Mouse (Mus musculus) hindbrain, postnatal 0 days (tissue): ENCODE results near the gene Spata31d1a. TPM values are rescaled to one million over a fixed set of nuclear protein-coding genes. Genes with fewer than 3 reads are reported as not detected.
"Not testable (repeated sequence)": the region's sequence is repeated elsewhere in the genome, so short reads cannot be mapped to it uniquely, and the experiment has no call there.

ENCODE experiments used
- ATAC-seq: fragments of 200-750 bp; cut with Nextera tagmentation; 2 replicates; pipeline ENCODE4 v1.8.0; 2017; ENCODE audit warnings: mild to moderate bottlenecking, moderate TSS enrichment, moderate library complexity
- DNase-seq: peaks from one replicate; pipeline ENCODE4 v3.0.0-alpha.2; 2015; ENCODE audit warnings: low spot score
- H3K27ac ChIP-seq: fragments of 300-500 bp; sonication (generic); 2 replicates; pipeline ENCODE4 v1.5.1; 2014; ENCODE audit warnings: mild to moderate bottlenecking
- H3K27me3 ChIP-seq: fragments of 300-500 bp; sonication (generic); 2 replicates; pipeline ENCODE4 v1.6.1; 2014; ENCODE audit warnings: low read length, mixed read lengths; ENCODE audit not compliant: insufficient read depth
- H3K36me3 ChIP-seq: fragments of 300-500 bp; sonication (generic); 2 replicates; pipeline ENCODE4 v1.6.1; 2014; ENCODE audit warnings: low read length, mixed read lengths; ENCODE audit not compliant: insufficient read depth
- H3K4me1 ChIP-seq: fragments of 300-500 bp; sonication (generic); 2 replicates; pipeline ENCODE4 v1.6.1; 2014; ENCODE audit warnings: antibody characterized with exemption, low read length, mixed read lengths; ENCODE audit not compliant: insufficient read depth
- H3K4me2 ChIP-seq: fragments of 300-500 bp; sonication (generic); 2 replicates; pipeline ENCODE4 v1.6.1; 2014; ENCODE audit warnings: low read depth, mild to moderate bottlenecking, low read length, moderate library complexity, mixed read lengths
- H3K4me3 ChIP-seq: fragments of 300-500 bp; sonication (generic); 2 replicates; pipeline ENCODE4 v1.5.1; 2014; ENCODE audit warnings: low read length
- H3K9ac ChIP-seq: fragments of 300-500 bp; sonication (generic); replicated peaks from 2 replicates; pipeline ENCODE4 v1.6.1; 2014; ENCODE audit warnings: mild to moderate bottlenecking, low read length, moderate library complexity, mixed read lengths
- H3K9me3 ChIP-seq: fragments of 300-500 bp; sonication (generic); 2 replicates; pipeline ENCODE4 v1.6.1; 2016; ENCODE audit warnings: low read length, mixed read lengths
- CTCF ChIP-seq: IDR thresholded peaks from 2 replicates; pipeline ENCODE4 v1.5.1; 2016; ENCODE audit warnings: antibody characterized with exemption, control low read depth, low read depth
- WGBS: fragments of 180-500 bp; shearing (Covaris S2); extraction: QIAGEN DNeasy Blood & Tissue Kit; methylation state at CpG from one replicate; pipeline ENCODE4 v1.1.7; 2014; 5-methylcytosine and 5-hydroxymethylcytosine counted together
- polyA plus RNA-seq: library from polyadenylated mRNA; unstranded; fragments of >200 nt; fragmentation: Nextera tagmentation; extraction: Ambion mirVana; gene quantifications from 2 replicates; pipeline ENCODE4 v1.2.1, GENCODE M21; 2015
- total RNA-seq: library from RNA; depleted of rRNA; stranded (reverse); fragments of >200 nt; gene quantifications from 2 replicates; pipeline ENCODE4 v1.2.3, GENCODE M21; 2014

Spata31d1a gene
- total and polyA plus RNA-seq, 2 experiments from 2014 or later = 0.09 TPM; not detected in 1

- no peaks in the 10 kb centered on the region for H3K9me3 ChIP-seq
- H3K27me3 ChIP-seq = no peaks in the 10 kb centered on the region
- H3K4me2 ChIP-seq = no peak overlapping the region
- no peak overlapping the region for H3K4me3 ChIP-seq
- no peak overlapping the region for H3K9ac ChIP-seq
- DNase-seq (no peak), ATAC-seq (no peak)
- TF ChIP-seq CTCF = no peak
- no peaks in the 10 kb centered on the region for H3K4me1 ChIP-seq
- H3K36me3 ChIP-seq = no peaks in the 10 kb centered on the region
- H3K27ac ChIP-seq = no peak overlapping the region
- 75% methylated on average over 11 of the region's 11 CpGs for WGBS
Measured at GRCm38 (mm10) chr13:59741096-59741495, 31.0 kb upstream of the Spata31d1a start.

GRCm38 (mm10) chr13:59739397-59739796 is 29.3 kb upstream of the Spata31d1a start:
- no peak for DNase-seq
- 95% methylated on average over 4 of the region's 4 CpGs for WGBS
- no peak overlapping the region for H3K4me3 ChIP-seq

DNA sequence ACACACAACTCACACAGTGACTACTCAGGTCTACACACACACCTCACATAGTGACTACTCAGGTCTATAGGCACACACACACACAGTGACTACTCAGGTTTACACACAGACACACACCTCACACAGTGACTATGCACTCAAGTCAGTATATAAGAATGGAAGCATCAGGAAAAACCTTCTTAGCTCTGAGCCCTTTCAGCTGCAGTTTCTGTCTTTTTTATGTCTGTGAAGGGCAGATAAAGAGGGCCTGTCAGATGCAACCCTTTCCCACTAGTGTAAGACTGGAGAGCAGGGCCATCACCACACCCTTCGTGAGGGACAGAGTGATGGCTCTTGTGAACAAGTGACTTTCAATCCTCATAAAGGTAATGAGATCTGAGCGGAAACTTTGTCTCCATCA is 28.3 kb upstream of the Spata31d1a start:
- 91% methylated on average over 2 of the region's 2 CpGs for WGBS
- no peak overlapping the region for H3K4me3 ChIP-seq
- H3K27me3 ChIP-seq = no peaks in the 10 kb centered on the region
- no peaks in the 10 kb centered on the region for H3K36me3 ChIP-seq
- DNase-seq = no peak
- no peak overlapping the region for H3K27ac ChIP-seq
- no peak for TF ChIP-seq CTCF
- no peaks in the 10 kb centered on the region for H3K4me1 ChIP-seq
- ATAC-seq = no peak
- H3K9ac ChIP-seq = no peak overlapping the region
- H3K4me2 ChIP-seq = no peak overlapping the region
- H3K9me3 ChIP-seq = no peaks in the 10 kb centered on the region

More at GRCm38 (mm10) chr13:59739397-59739796, 29.3 kb upstream of the Spata31d1a start:
- H3K4me1 ChIP-seq = no peaks in the 10 kb centered on the region
- ATAC-seq = no peak
- H3K9ac ChIP-seq = no peak overlapping the region
- TF ChIP-seq CTCF = no peak
- no peak overlapping the region for H3K4me2 ChIP-seq
- no peak overlapping the region for H3K27ac ChIP-seq
- no peaks in the 10 kb centered on the region for H3K36me3 ChIP-seq
- H3K9me3 ChIP-seq = no peaks in the 10 kb centered on the region
- no peaks in the 10 kb centered on the region for H3K27me3 ChIP-seq

DNA sequence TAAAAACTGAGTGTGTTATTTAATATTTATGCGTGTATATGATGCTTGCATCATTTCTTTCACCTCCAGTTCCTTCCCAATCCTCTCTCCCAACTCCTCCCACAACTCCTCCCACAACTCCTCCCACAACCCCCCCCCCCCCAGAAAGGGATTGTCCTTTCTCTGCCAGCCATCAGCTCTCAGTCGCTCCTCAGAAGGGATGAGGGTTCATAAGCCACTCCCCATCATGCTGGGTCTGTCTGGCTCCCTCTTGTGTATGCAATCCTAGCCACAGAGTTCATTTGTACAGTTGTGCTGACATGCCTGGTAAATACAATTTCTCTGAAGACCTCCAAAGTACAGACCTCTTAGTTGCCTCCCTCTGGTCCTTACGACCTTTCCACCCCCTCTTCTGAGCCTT is 25.1 kb upstream of the Spata31d1a start:
- H3K4me2 ChIP-seq = no peak overlapping the region
- peak; percentile 77 for ATAC-seq
- no peaks in the 10 kb centered on the region for H3K4me1 ChIP-seq
- no peak overlapping the region for H3K9ac ChIP-seq
- no peak overlapping the region for H3K27ac ChIP-seq
- no peak overlapping the region for H3K4me3 ChIP-seq
- no peaks in the 10 kb centered on the region for H3K9me3 ChIP-seq
- 32% methylated on average over 3 of the region's 3 CpGs for WGBS
- H3K27me3 ChIP-seq = no peaks in the 10 kb centered on the region
- H3K36me3 ChIP-seq = no peaks in the 10 kb centered on the region
- DNase-seq = peak; percentile 49
- TF ChIP-seq CTCF = peak; percentile 40

GRCm38 (mm10) chr13:59734347-59734746 is 24.2 kb upstream of the Spata31d1a start:
- not testable (repeated sequence) for H3K27me3 ChIP-seq, H3K4me2 ChIP-seq, H3K27ac ChIP-seq, DNase-seq, ATAC-seq, H3K9ac ChIP-seq, H3K4me1 ChIP-seq, H3K9me3 ChIP-seq, H3K4me3 ChIP-seq, H3K36me3 ChIP-seq
- 47% methylated on average over 6 of the region's 6 CpGs for WGBS

GRCm38 (mm10) chr13:59733936-59734335 is 23.8 kb upstream of the Spata31d1a start:
- H3K9me3 ChIP-seq = no peaks in the 10 kb centered on the region
- H3K36me3 ChIP-seq = no peaks in the 10 kb centered on the region
- no peaks in the 10 kb centered on the region for H3K4me1 ChIP-seq
- DNase-seq (no peak), ATAC-seq (no peak)
- H3K27ac ChIP-seq = no peak overlapping the region
- no peak overlapping the region for H3K4me3 ChIP-seq
- H3K9ac ChIP-seq = no peak overlapping the region
- H3K27me3 ChIP-seq = no peaks in the 10 kb centered on the region
- 87% methylated on average over 2 of the region's 4 CpGs for WGBS
- TF ChIP-seq CTCF = no peak
- H3K4me2 ChIP-seq = no peak overlapping the region

DNA sequence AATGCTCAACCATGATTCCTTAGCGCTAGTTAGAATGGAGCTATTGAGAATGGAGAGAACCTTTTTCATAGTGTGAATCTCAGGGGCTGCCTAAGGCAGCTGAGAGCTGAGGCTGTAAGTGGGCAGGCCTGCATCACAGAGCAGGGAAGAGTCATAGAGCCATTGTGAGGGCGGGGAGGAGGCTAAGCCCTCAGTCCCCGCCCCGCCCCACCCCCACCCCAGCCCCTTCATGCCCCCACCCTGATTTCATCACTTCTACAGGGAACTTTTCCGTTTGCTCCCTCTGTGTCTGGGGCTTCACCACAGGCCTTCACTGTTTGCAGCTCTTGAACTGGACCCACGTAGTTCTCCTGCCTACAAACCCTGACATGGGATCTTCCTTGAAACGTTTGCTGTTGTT is 21.5 kb upstream of the Spata31d1a start, which contains the start of gene Spata31d1d:
Gene Spata31d1d (minus strand): TSS at position 101 of the 400 bp plus-strand sequence.
- Histone ChIP-seq H3K27ac (no peak within 1 kb of the TSS), H3K27me3 (no peaks in the 10 kb centered on the region), H3K4me2 (no peak within 1 kb of the TSS), H3K4me3 (no peak within 1 kb of the TSS), H3K36me3 (no peaks in the 10 kb centered on the region), H3K4me1 (no peaks in the 10 kb centered on the region), H3K9ac (no peak within 1 kb of the TSS), H3K9me3 (no peaks in the 10 kb centered on the region)
- TF ChIP-seq CTCF = no peak
- ATAC-seq = no peak
- whole genome bisulfite sequencing = 51% methylated on average over 7 of the region's 7 CpGs
- DNase-seq = no peak
